Mouse (Mus musculus): ENCODE data around the gene Slc25a40. TPM values are rescaled to one million over a fixed set of nuclear protein-coding genes. Genes with fewer than 3 reads are reported as not detected.

Gene Slc25a40
- total RNA-seq (2014; rRNA removed; ENCODE audit: low replicate concordance) (6.6 and 7.7 TPM in 2 replicates), polyA plus RNA-seq (2015; fragmentation: Nextera tagmentation; extraction: Ambion mirVana) (11.7 and 11.9 TPM in 2 replicates)

DNA sequence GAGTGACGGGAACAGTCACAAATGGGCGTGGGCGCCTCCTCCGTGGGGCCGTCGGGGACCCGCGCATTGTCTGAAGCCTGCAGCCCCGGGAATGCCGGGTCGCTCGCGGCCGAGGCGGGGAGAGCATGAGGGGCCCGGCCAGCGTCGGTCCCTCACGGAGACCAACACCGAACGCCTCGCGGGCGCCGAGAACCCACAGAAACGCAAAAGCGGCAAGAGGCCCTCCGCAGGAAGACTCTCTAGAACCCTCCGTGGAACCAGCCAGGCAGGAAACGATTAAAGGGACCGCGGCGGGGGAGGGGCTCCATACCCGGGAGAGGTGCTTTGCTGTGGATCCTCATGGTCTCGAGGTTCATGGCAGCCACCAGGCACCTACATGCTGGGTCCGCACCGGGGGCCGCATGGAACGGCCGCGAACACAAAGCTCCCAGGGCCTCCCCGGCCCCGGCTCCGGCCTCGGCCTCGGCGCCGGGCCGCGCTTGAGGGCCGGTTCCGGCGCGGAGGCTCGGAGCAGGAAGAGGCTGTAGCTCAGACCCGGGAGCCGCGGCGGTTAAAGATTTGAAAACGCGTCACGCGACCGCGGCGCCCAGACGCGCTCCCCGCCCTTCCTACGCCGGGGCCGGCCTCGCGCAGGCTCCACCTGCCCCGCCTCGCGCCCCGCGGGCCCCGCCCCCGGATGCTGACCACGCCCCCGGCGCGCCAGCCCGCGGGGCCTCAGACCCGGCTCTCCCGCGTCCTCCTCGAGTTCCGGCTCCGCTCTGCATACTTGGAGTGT, at the start of gene Slc25a40, which contains the start of gene Dbf4:
Gene Slc25a40 (plus strand): TSS at position 694 of the 775 bp plus-strand sequence.
Gene Dbf4 (minus strand): TSS at position 560 of the 775 bp plus-strand sequence.
- Histone ChIP-seq H3K27me3 (ENCODE audit: control insufficient read depth, insufficient read depth, low read length) (no peaks in the 10 kb centered on the region), H3K9me3 (replicated peaks; ENCODE audit: control insufficient read depth, low read length) (no peaks in the 10 kb centered on the region), H3K4me1 (ENCODE audit: control insufficient read depth, insufficient read depth) (peaks cover 7% of the 10 kb centered on the region), H3K9ac (replicated peaks; ENCODE audit: low read depth, low read length) (peak within 1 kb of the TSS; percentile 85), H3K36me3 (replicated peaks; ENCODE audit: control insufficient read depth, insufficient read depth, low read length) (peaks cover 11% of the 10 kb centered on the region), H3K4me2 (ENCODE audit: low read depth, low read length) (peak within 1 kb of the TSS; percentile 79), H3K27ac (ENCODE audit: low read depth) (peak within 1 kb of the TSS; percentile 81), H3K4me3 (ENCODE audit: low read depth, low read length) (peak within 1 kb of the TSS; percentile 91)
- no peak for TF ChIP-seq EP300 (IDR thresholded peaks at IDR 0.05; ENCODE audit: low read depth)
- TF ChIP-seq CTCF (IDR thresholded peaks at IDR 0.05; ENCODE audit: low read depth) = no peak
- under 1% methylated on average over 82 of the region's 93 CpGs for WGBS
- DNase-seq (ENCODE audit: low spot score) (peak; percentile 88), ATAC-seq (ENCODE audit: insufficient read depth, low read depth) (peak; percentile 99)

DNA sequence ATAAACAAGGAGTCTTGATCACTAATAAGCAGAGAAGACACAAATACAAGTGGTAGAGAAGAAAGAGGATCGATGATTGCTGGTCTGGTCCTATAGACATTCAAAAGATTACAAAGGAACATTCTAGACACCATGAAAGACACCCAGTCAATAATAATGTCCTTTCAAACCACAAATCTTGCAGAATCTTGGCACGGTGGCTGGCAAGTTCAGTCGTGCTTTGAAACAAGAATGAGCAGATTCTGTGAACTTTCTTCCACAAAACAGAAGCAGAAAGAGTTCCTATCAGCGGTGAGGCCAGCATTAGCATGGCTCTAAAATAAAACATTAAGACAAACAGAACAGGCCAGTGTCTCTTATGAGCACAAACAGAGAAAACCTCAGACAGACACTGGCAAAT, 49.2 kb upstream of the Slc25a40 start:
- no peaks in the 10 kb centered on the region for H3K36me3 ChIP-seq (replicated peaks; ENCODE audit: control insufficient read depth, insufficient read depth, low read length)

DNA sequence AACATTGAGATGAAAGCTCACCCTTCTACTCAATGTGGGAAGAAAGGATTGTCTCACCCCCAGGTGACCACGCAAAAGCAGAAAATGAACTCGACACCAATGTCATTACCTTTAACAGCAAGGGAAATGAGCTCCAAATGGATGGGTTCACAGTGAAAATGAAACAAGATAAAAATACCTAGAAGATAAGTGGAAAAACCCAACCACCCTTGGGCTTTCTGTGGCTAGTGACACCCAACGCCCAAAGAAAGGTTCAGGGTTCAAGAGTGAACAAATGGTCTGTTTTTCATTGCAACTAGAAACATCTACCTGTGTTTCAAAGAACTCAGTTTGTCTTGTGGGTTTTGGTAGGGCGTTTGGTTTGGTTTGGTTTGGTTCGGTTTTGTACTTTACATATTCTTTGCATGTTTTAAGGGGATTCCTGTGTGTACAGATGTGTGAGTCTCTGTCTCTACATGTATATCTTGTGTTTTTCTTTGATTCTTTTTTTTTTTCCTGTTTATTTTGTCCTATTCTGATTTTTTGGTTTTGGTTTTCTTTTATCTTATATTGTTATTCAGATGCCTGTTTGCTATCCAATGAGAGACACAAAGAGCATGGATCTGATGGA, 48.2 kb upstream of the Slc25a40 start:
- 66% methylated on average over 5 of the region's 5 CpGs for WGBS
- Histone ChIP-seq H3K4me1 (ENCODE audit: control insufficient read depth, insufficient read depth) (no peaks in the 10 kb centered on the region), H3K27ac (ENCODE audit: low read depth) (no peak overlapping the region), H3K27me3 (ENCODE audit: control insufficient read depth, insufficient read depth, low read length) (no peaks in the 10 kb centered on the region), H3K9me3 (replicated peaks; ENCODE audit: control insufficient read depth, low read length) (no peaks in the 10 kb centered on the region), H3K4me2 (ENCODE audit: low read depth, low read length) (no peak overlapping the region), H3K4me3 (ENCODE audit: low read depth, low read length) (no peak overlapping the region), H3K36me3 (replicated peaks; ENCODE audit: control insufficient read depth, insufficient read depth, low read length) (no peaks in the 10 kb centered on the region), H3K9ac (replicated peaks; ENCODE audit: low read depth, low read length) (no peak overlapping the region)
- TF ChIP-seq EP300 (IDR thresholded peaks at IDR 0.05; ENCODE audit: low read depth) (no peak), CTCF (IDR thresholded peaks at IDR 0.05; ENCODE audit: low read depth) (no peak)
- DNase-seq (ENCODE audit: low spot score) (no peak), ATAC-seq (ENCODE audit: insufficient read depth, low read depth) (no peak)

More for the DNA sequence above, 49.2 kb upstream of the Slc25a40 start:
- no peak overlapping the region for H3K4me3 ChIP-seq (ENCODE audit: low read depth, low read length)
- no peak overlapping the region for H3K27ac ChIP-seq (ENCODE audit: low read depth)
- H3K4me2 ChIP-seq (ENCODE audit: low read depth, low read length) = no peak overlapping the region
- H3K9ac ChIP-seq (replicated peaks; ENCODE audit: low read depth, low read length) = no peak overlapping the region
- H3K9me3 ChIP-seq (replicated peaks; ENCODE audit: control insufficient read depth, low read length) = no peaks in the 10 kb centered on the region
- H3K27me3 ChIP-seq (ENCODE audit: control insufficient read depth, insufficient read depth, low read length) = no peaks in the 10 kb centered on the region
- ATAC-seq (ENCODE audit: insufficient read depth, low read depth) = no peak
- no peaks in the 10 kb centered on the region for H3K4me1 ChIP-seq (ENCODE audit: control insufficient read depth, insufficient read depth)
- DNase-seq (ENCODE audit: low spot score) = no peak
- 82% methylated on average over 4 of the region's 4 CpGs for WGBS
- TF ChIP-seq CTCF (IDR thresholded peaks at IDR 0.05; ENCODE audit: low read depth) (no peak), EP300 (IDR thresholded peaks at IDR 0.05; ENCODE audit: low read depth) (no peak)

DNA sequence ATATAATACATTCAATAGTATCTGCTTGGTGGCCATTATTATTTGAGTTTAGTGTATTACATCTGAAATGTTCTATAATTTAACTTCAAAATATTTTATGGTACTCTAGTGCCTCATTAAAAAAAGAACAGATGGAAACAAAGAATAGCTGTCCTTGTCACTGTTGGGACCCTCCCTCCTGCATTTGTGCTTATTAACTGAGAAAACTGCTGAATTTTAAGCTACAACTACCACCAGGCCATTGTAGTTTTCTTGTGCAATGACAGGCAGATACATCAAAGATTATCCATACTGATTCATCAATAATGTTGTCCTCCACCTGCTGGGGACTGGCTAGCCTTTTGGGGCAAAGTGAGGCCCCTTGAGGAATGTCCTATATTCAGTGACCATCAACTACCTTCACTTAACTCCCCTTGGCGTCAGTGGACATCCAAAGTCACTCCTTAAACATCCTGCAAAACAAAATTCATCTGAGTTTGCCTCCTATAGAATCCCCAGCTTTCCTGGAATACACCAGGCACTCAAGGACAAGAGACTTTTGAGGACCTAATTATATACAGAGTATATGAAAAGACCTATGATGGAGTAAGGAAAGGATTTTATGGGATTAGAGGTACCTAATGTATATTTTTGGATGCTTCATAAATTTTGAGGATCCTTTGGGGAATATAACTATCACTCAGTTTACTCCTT, 28.6 kb upstream of the Slc25a40 start:
- Histone ChIP-seq H3K4me1 (ENCODE audit: control insufficient read depth, insufficient read depth) (no peaks in the 10 kb centered on the region), H3K4me3 (ENCODE audit: low read depth, low read length) (no peak overlapping the region), H3K27ac (ENCODE audit: low read depth) (no peak overlapping the region), H3K27me3 (ENCODE audit: control insufficient read depth, insufficient read depth, low read length) (no peaks in the 10 kb centered on the region), H3K9me3 (replicated peaks; ENCODE audit: control insufficient read depth, low read length) (no peaks in the 10 kb centered on the region), H3K9ac (replicated peaks; ENCODE audit: low read depth, low read length) (no peak overlapping the region), H3K36me3 (replicated peaks; ENCODE audit: control insufficient read depth, insufficient read depth, low read length) (peaks cover 14% of the 10 kb centered on the region), H3K4me2 (ENCODE audit: low read depth, low read length) (no peak overlapping the region)
- DNase-seq (ENCODE audit: low spot score) = no peak
- TF ChIP-seq CTCF (IDR thresholded peaks at IDR 0.05; ENCODE audit: low read depth) (no peak), EP300 (IDR thresholded peaks at IDR 0.05; ENCODE audit: low read depth) (no peak)
- ATAC-seq (ENCODE audit: insufficient read depth, low read depth) = no peak
- 88% methylated on average over 1 of the region's 1 CpGs for WGBS

DNA sequence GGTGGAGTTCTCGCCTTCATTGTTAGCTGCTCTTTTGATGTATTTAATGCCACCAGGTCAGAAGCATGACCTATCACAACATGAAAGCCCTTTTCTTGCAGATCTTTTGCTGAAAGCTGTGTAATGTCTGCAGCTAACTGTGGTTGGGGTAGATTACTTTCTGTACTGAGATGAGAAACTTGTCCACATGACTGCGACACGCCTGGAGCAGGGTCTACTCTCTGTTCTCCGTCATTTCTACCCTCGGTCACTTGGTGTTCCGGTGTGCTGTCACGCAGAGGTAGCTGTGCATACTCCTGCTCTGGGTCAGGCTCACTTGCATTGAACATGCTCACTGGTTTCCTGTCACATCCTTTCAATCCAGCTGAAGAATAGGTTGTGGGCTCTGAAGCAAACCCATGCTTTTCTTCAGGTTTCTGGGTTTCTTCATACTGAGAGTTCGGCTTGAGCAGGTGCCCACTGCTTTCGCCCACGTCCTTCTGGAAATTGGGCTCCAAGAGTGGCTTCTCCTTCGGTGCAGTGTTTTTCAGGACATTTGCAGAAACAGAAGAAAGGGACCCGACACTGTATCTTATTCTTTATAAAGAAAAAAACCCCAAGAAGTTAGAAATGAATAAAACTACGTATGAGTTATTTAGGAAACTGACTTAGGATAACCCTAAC, 24.9 kb upstream of the Slc25a40 start:
- H3K36me3 ChIP-seq (replicated peaks; ENCODE audit: control insufficient read depth, insufficient read depth, low read length) = peaks cover 28% of the 10 kb centered on the region

More for the DNA sequence above, 24.9 kb upstream of the Slc25a40 start:
- no peak for TF ChIP-seq CTCF (IDR thresholded peaks at IDR 0.05; ENCODE audit: low read depth)
- TF ChIP-seq EP300 (IDR thresholded peaks at IDR 0.05; ENCODE audit: low read depth) = no peak
- no peak overlapping the region for H3K4me2 ChIP-seq (ENCODE audit: low read depth, low read length)
- H3K27me3 ChIP-seq (ENCODE audit: control insufficient read depth, insufficient read depth, low read length) = no peaks in the 10 kb centered on the region
- no peak overlapping the region for H3K9ac ChIP-seq (replicated peaks; ENCODE audit: low read depth, low read length)
- ATAC-seq (ENCODE audit: insufficient read depth, low read depth) = no peak
- 94% methylated on average over 13 of the region's 13 CpGs for WGBS
- no peaks in the 10 kb centered on the region for H3K9me3 ChIP-seq (replicated peaks; ENCODE audit: control insufficient read depth, low read length)
- DNase-seq (ENCODE audit: low spot score) = no peak
- no peak overlapping the region for H3K27ac ChIP-seq (ENCODE audit: low read depth)
- no peak overlapping the region for H3K4me3 ChIP-seq (ENCODE audit: low read depth, low read length)
- H3K4me1 ChIP-seq (ENCODE audit: control insufficient read depth, insufficient read depth) = no peaks in the 10 kb centered on the region
